Mouse (Mus musculus) thymus, adult 2 months (tissue): Measurements from ENCODE around the gene Sema6d. TPM values are rescaled to one million over a fixed set of nuclear protein-coding genes. Genes with fewer than 3 reads are reported as not detected.

Source experiments
- DNase-seq: peaks from one replicate; pipeline ENCODE4 v3.0.0; 2021
- H3K27ac ChIP-seq: fragments of 200-500 bp; 2 replicates; pipeline ENCODE4 v1.5.1; 2012; ENCODE audit warnings: low read length, control low read depth; ENCODE audit not compliant: control insufficient read depth, insufficient read depth
- H3K27me3 ChIP-seq: fragments of 200-500 bp; 2 replicates; pipeline ENCODE4 v1.6.1; 2012; ENCODE audit warnings: mild to moderate bottlenecking, low read length, moderate library complexity, mixed read lengths; ENCODE audit not compliant: control insufficient read depth, insufficient read depth
- H3K36me3 ChIP-seq: fragments of 200-500 bp; 2 replicates; pipeline ENCODE4 v1.6.1; 2012; ENCODE audit warnings: mild to moderate bottlenecking, low read length, moderate library complexity; ENCODE audit not compliant: control insufficient read depth, insufficient read depth
- H3K4me1 ChIP-seq: fragments of 200-500 bp; replicated peaks from 2 replicates; pipeline ENCODE4 v1.6.1; 2012; ENCODE audit warnings: low read length; ENCODE audit not compliant: control insufficient read depth, insufficient read depth
- H3K4me3 ChIP-seq: fragments of 200-500 bp; 2 replicates; pipeline ENCODE4 v1.5.1; 2012; ENCODE audit warnings: mild to moderate bottlenecking, low read length, control low read depth, moderate library complexity; ENCODE audit not compliant: control insufficient read depth, insufficient read depth
- CTCF ChIP-seq: fragments of 200-500 bp; IDR thresholded peaks from 2 replicates; pipeline ENCODE4 v1.5.1; 2012; ENCODE audit warnings: mild to moderate bottlenecking, control low read depth, low read length, moderate library complexity, borderline replicate concordance; ENCODE audit not compliant: control insufficient read depth, poor library complexity, insufficient read depth; ENCODE audit errors: extremely low read depth
- POLR2A ChIP-seq: fragments of 200-500 bp; IDR thresholded peaks from 2 replicates; pipeline ENCODE4 v1.6.1; 2012; ENCODE audit warnings: mild to moderate bottlenecking, low read length, control low read depth, moderate library complexity; ENCODE audit not compliant: control insufficient read depth, poor library complexity, insufficient read depth; ENCODE audit errors: extremely low read depth
- WGBS: fragments of 180-500 bp; shearing (Covaris S2); methylation state at CpG from one replicate; pipeline ENCODE4 v1.1.7; 2018; 5-methylcytosine and 5-hydroxymethylcytosine counted together
- polyA plus RNA-seq: library from polyadenylated mRNA; depleted of rRNA; stranded (reverse); fragments of >200 nt; gene quantifications from 2 replicates; pipeline ENCODE4 v1.2.3, GENCODE M21; 2012

Sema6d gene
- polyA plus RNA-seq, 1 experiment, result 4.6 TPM

DNA sequence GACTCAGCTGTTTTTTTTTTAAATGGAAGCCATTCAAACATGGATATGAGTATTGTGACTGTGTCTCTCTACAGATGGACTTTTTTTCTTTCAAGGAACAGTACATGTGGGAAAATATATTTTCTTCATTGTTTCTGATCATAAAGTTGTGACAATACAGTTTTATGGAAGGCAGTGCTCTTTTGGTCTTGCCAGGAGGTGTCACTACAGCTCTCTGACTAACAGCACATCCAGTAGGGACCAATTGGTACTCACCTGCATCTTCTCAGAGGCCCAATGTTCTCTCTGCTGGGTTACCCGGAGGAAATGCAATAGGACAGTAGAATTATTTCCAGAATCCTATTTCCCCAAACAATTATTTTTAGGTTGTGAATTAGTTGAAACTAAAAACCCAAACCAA lies 9.9 kb downstream of the Sema6d start:
- Histone ChIP-seq H3K36me3 (no peaks in the 10 kb centered on the region), H3K27me3 (no peaks in the 10 kb centered on the region), H3K4me1 (no peaks in the 10 kb centered on the region), H3K4me3 (no peak overlapping the region), H3K27ac (no peak overlapping the region)
- 50% methylated on average over 1 of the region's 1 CpGs for WGBS
- no peak for DNase-seq
- no peak for TF ChIP-seq POLR2A

- 30% methylated on average over 9 of the region's 9 CpGs for WGBS
- H3K27me3 ChIP-seq, result no peaks in the 10 kb centered on the region
- TF ChIP-seq CTCF (no peak), POLR2A (no peak)
- no peak overlapping the region for H3K27ac ChIP-seq
- no peak overlapping the region for H3K4me3 ChIP-seq
- H3K36me3 ChIP-seq, result no peaks in the 10 kb centered on the region
- no peaks in the 10 kb centered on the region for H3K4me1 ChIP-seq
- DNase-seq, result no peak
Measured at GRCm38 (mm10) chr2:124100486-124101200, 10.9 kb downstream of the Sema6d start.

GRCm38 (mm10) chr2:124101201-124101517 lies 11.4 kb downstream of the Sema6d start:
- no peak overlapping the region for H3K27ac ChIP-seq
- H3K4me1 ChIP-seq, result no peaks in the 10 kb centered on the region
- TF ChIP-seq POLR2A, result no peak
- TF ChIP-seq CTCF, result no peak

DNA sequence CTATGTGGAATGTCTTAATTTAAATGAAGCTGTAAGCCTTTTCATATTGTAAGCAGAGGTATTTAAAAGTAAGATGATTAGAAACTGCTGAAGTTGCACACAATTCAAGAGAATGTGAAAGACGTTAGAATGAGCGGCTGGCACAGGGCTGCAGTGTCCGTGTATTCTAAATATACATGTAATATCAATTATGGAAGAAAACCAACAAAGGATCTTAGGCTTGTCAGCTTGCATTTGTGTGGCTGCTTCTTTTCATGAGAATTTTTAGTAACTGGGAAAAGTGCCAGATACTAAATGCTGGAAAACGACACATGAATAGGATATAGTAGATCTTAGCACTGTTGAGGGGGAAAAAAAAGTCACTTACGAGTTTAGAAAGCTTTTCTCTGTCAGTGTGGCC lies 11.8 kb downstream of the Sema6d start:
- TF ChIP-seq CTCF (no peak), POLR2A (no peak)
- Histone ChIP-seq H3K27me3 (no peaks in the 10 kb centered on the region), H3K4me3 (no peak overlapping the region), H3K4me1 (no peaks in the 10 kb centered on the region), H3K27ac (no peak overlapping the region), H3K36me3 (no peaks in the 10 kb centered on the region)
- no peak for DNase-seq
- 86% methylated on average over 5 of the region's 5 CpGs for WGBS

More at GRCm38 (mm10) chr2:124101201-124101517, 11.4 kb downstream of the Sema6d start:
- Histone ChIP-seq H3K27me3 (no peaks in the 10 kb centered on the region), H3K36me3 (no peaks in the 10 kb centered on the region), H3K4me3 (no peak overlapping the region)
- no peak for DNase-seq

DNA sequence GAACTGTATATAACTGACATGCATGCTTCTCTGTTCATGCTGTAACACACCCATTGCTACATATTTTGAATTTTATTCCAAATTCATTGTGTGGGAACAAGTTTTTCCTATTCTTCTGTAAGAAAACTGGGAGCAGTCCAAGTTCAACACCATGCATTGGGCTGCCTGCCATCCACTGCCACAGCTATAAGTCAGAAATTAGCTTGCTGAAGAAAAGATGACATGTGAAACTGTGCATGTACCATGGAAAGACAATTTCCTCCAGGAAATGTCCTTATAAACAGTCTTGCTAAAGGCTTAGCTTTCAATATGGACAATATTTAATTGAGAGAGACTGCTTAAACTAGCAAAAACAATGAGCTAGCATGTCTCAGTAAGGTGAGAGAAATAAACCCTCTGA lies 13.5 kb downstream of the Sema6d start:
- Histone ChIP-seq H3K4me1 (no peaks in the 10 kb centered on the region), H3K36me3 (no peaks in the 10 kb centered on the region), H3K4me3 (no peak overlapping the region), H3K27ac (no peak overlapping the region), H3K27me3 (no peaks in the 10 kb centered on the region)
- no peak for DNase-seq
- TF ChIP-seq POLR2A (no peak), CTCF (no peak)

DNA sequence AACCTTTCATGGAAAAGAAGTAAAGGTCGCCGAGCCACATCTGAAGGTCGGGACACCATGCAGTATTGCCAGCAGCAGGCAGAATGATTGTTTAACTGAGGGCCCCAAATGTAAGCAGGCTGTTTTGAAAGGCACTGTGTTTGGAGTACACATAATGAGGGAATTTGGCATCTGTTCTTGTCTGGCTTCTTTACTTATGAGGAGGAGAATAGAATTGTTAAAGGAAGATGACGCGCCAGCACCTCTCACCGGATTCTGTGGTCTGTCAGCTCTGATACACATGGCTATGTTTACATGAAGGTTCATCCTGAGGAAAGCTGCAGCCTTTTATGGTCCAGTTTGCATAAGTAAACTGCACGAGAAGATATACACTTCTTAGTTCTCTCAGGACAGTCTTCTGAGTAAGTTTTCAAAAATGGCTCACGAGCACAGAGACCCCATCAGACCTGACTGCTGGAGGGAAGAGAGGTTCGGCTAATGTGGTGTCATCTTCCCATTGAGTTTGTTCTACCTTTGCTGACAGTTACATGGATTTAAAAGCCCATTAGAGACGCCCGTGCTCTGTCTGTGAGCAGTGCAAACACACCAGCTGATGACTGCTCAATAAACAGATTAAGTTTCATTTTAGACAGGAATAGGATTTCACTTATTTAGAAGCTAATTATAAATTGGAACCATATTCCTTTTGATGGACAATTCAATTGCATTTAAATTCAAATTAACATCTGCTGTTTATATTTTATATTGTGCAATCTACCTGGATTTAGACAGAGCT lies 28.9 kb downstream of the Sema6d start:
- WGBS, result 86% methylated on average over 11 of the region's 11 CpGs
- no peak for DNase-seq
- no peaks in the 10 kb centered on the region for H3K27me3 ChIP-seq

More for the DNA sequence above, 28.9 kb downstream of the Sema6d start:
- TF ChIP-seq POLR2A (no peak), CTCF (no peak)
- H3K4me1 ChIP-seq, result no peaks in the 10 kb centered on the region
- H3K4me3 ChIP-seq, result no peak overlapping the region
- no peak overlapping the region for H3K27ac ChIP-seq
- H3K36me3 ChIP-seq, result no peaks in the 10 kb centered on the region
